Mouse (Mus musculus): ENCODE measurements around the gene Scaper. TPM values are rescaled to one million over a fixed set of nuclear protein-coding genes. Genes with fewer than 3 reads are reported as not detected.

Scaper gene
- polyA plus RNA-seq, 1 experiment from 2014 or later, result 8.2 TPM

- under 1% methylated on average over 12 of the region's 12 CpGs for WGBS (ENCODE audit: insufficient replicate concordance)
- ATAC-seq (replicated peaks; ENCODE audit: insufficient number of reproducible peaks, low FRiP score, low TSS enrichment), result no peak
- Histone ChIP-seq H3K4me3 (ENCODE audit: low read depth, low read length) (peak overlapping the region; percentile 48), H3K36me3 (ENCODE audit: control insufficient read depth, insufficient read depth, low read length) (no peaks in the 10 kb centered on the region), H3K4me1 (ENCODE audit: control insufficient read depth, insufficient read depth, low read length) (peaks cover 26% of the 10 kb centered on the region), H3K4me2 (peak overlapping the region; percentile 82), H3K27ac (ENCODE audit: low read depth, low read length) (no peak overlapping the region), H3K9ac (ENCODE audit: low read depth, low read length) (0 out of 2 replicates have a peak overlapping the region, but pooled peaks have one; percentile 23), H3K27me3 (ENCODE audit: control insufficient read depth, insufficient read depth, low read length) (peaks cover 66% of the 10 kb centered on the region), H3K9me3 (replicated peaks; ENCODE audit: control insufficient read depth, low read length) (no peaks in the 10 kb centered on the region)
These were observed 397.5 kb downstream of the Scaper start for GRCm38 (mm10) chr9:55540391-55540770.

DNA sequence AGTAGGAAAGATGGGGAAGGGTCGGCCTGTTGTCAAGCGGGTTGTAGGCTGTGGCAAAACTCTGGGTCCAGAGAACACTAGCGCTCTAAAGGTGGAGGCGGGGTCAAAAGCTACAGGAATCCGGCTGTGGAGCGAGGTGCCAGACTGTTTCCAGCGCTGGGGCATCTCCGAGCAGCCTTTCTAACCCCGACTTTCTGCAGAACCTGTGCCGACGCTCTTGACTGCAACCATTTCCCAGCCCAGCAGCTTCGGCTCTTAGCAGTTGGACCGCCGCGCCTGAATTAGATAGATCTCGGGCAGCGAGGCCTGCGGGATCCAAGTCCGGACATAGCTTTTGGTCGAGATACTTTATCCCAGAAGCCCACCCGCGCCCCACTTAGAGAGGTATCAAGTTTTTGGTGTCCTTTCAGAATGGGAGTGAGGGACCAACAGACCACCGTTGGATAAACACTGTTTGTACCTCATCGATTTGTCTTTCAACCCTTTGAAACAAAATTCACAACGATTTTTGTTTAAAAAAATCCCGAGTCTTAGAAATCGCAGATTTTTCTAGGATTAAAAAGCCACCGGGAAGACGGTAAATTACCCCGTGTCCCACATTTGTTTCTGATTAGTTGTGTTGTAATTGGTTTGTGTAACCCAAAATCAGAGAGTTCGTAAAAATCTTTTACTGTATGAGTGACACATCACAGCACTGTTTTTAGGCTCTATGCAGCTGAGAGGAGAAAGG is 398.1 kb downstream of the Scaper start:
- 2% methylated on average over 31 of the region's 31 CpGs for WGBS (ENCODE audit: insufficient replicate concordance)
- Histone ChIP-seq H3K9ac (ENCODE audit: low read depth, low read length) (no peak overlapping the region), H3K4me2 (peak overlapping the region; percentile 82)

DNA sequence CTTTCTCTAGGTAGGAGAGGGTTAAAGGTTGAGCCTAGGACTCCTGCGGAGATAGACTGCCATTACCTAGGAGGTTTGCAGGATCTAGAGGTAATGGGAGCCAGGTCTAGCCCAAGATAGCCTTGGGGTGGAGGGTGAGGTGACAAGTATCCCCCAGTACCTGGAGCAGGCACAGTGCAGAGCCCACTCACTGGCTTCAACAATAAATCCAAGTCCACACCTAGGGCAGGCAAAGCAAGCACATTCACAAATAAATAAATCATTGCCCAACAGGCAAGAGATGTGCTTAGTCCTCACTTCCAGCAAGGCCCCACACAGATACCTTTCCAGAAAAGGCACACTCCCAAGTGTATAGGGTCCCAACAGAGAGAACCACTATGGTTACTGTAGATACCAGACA is 398.9 kb downstream of the Scaper start:
- H3K4me2 ChIP-seq, result no peak overlapping the region
- peaks cover 53% of the 10 kb centered on the region for H3K27me3 ChIP-seq (ENCODE audit: control insufficient read depth, insufficient read depth, low read length)
- ATAC-seq (replicated peaks; ENCODE audit: insufficient number of reproducible peaks, low FRiP score, low TSS enrichment), result no peak
- H3K27ac ChIP-seq (ENCODE audit: low read depth, low read length), result no peak overlapping the region
- no peak overlapping the region for H3K9ac ChIP-seq (ENCODE audit: low read depth, low read length)
- H3K36me3 ChIP-seq (ENCODE audit: control insufficient read depth, insufficient read depth, low read length), result no peaks in the 10 kb centered on the region
- H3K9me3 ChIP-seq (replicated peaks; ENCODE audit: control insufficient read depth, low read length), result no peaks in the 10 kb centered on the region
- peaks cover 15% of the 10 kb centered on the region for H3K4me1 ChIP-seq (ENCODE audit: control insufficient read depth, insufficient read depth, low read length)
- 14% methylated on average over 1 of the region's 1 CpGs for WGBS (ENCODE audit: insufficient replicate concordance)
- no peak overlapping the region for H3K4me3 ChIP-seq (ENCODE audit: low read depth, low read length)

More for the DNA sequence above, 398.1 kb downstream of the Scaper start:
- Histone ChIP-seq H3K36me3 (ENCODE audit: control insufficient read depth, insufficient read depth, low read length) (no peaks in the 10 kb centered on the region), H3K9me3 (replicated peaks; ENCODE audit: control insufficient read depth, low read length) (no peaks in the 10 kb centered on the region), H3K27ac (ENCODE audit: low read depth, low read length) (no peak overlapping the region), H3K27me3 (ENCODE audit: control insufficient read depth, insufficient read depth, low read length) (peaks cover 61% of the 10 kb centered on the region), H3K4me3 (ENCODE audit: low read depth, low read length) (peak overlapping the region; percentile 48), H3K4me1 (ENCODE audit: control insufficient read depth, insufficient read depth, low read length) (peaks cover 21% of the 10 kb centered on the region)
- ATAC-seq (replicated peaks; ENCODE audit: insufficient number of reproducible peaks, low FRiP score, low TSS enrichment), result no peak

GRCm38 (mm10) chr9:55538377-55538776 is 399.5 kb downstream of the Scaper start, which contains the start of gene Isl2:
TSS of gene Isl2 (plus strand) at chr9:55538672.
- WGBS (ENCODE audit: insufficient replicate concordance), result 6% methylated on average over 4 of the region's 4 CpGs
- ATAC-seq (replicated peaks; ENCODE audit: insufficient number of reproducible peaks, low FRiP score, low TSS enrichment), result no peak
- peak within 1 kb of the TSS; percentile 82 for H3K4me2 ChIP-seq
- H3K4me3 ChIP-seq (ENCODE audit: low read depth, low read length), result peak within 1 kb of the TSS; percentile 48
- H3K27me3 ChIP-seq (ENCODE audit: control insufficient read depth, insufficient read depth, low read length), result peaks cover 46% of the 10 kb centered on the region
- no peak within 1 kb of the TSS for H3K27ac ChIP-seq (ENCODE audit: low read depth, low read length)
- peaks cover 14% of the 10 kb centered on the region for H3K4me1 ChIP-seq (ENCODE audit: control insufficient read depth, insufficient read depth, low read length)
- H3K36me3 ChIP-seq (ENCODE audit: control insufficient read depth, insufficient read depth, low read length), result no peaks in the 10 kb centered on the region
- no peaks in the 10 kb centered on the region for H3K9me3 ChIP-seq (replicated peaks; ENCODE audit: control insufficient read depth, low read length)
- no peak within 1 kb of the TSS for H3K9ac ChIP-seq (ENCODE audit: low read depth, low read length)

DNA sequence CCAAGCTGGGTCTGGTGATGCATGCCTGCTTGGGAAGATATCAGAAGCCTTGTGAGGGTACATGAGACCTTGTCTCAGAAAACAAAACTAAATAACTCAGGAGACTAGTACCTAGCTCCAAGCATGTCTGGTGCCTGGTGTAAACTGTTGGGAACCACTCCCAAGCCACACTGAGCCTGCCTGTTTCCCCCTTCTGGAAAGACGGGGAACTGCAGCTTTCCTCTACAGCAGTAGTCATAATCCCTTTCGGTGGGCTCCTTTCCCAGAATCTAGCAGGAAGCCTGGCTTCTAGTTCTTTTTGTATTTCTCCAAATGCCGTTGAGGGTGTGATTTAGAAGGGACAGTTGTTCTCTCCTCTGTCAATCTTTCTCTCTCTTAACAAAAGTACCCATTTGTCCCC is 402.0 kb downstream of the Scaper start:
- Histone ChIP-seq H3K27ac (ENCODE audit: low read depth, low read length) (no peak overlapping the region), H3K9ac (ENCODE audit: low read depth, low read length) (no peak overlapping the region), H3K9me3 (replicated peaks; ENCODE audit: control insufficient read depth, low read length) (no peaks in the 10 kb centered on the region), H3K4me2 (no peak overlapping the region), H3K4me3 (ENCODE audit: low read depth, low read length) (no peak overlapping the region), H3K27me3 (ENCODE audit: control insufficient read depth, insufficient read depth, low read length) (peaks cover 27% of the 10 kb centered on the region), H3K36me3 (ENCODE audit: control insufficient read depth, insufficient read depth, low read length) (no peaks in the 10 kb centered on the region), H3K4me1 (ENCODE audit: control insufficient read depth, insufficient read depth, low read length) (peaks cover 5% of the 10 kb centered on the region; the same call in 1 of the 2 replicates)
- WGBS (ENCODE audit: insufficient replicate concordance), result 23% methylated on average over 3 of the region's 3 CpGs
- no peak for ATAC-seq (replicated peaks; ENCODE audit: insufficient number of reproducible peaks, low FRiP score, low TSS enrichment)

GRCm38 (mm10) chr9:55525716-55526115 is 412.2 kb downstream of the Scaper start:
- H3K9ac ChIP-seq (ENCODE audit: low read depth, low read length), result no peak overlapping the region
- no peaks in the 10 kb centered on the region for H3K36me3 ChIP-seq (ENCODE audit: control insufficient read depth, insufficient read depth, low read length)
- no peak overlapping the region for H3K4me3 ChIP-seq (ENCODE audit: low read depth, low read length)
- no peaks in the 10 kb centered on the region for H3K27me3 ChIP-seq (ENCODE audit: control insufficient read depth, insufficient read depth, low read length)
- WGBS (ENCODE audit: insufficient replicate concordance), result 48% methylated on average over 4 of the region's 4 CpGs
- no peaks in the 10 kb centered on the region for H3K9me3 ChIP-seq (replicated peaks; ENCODE audit: control insufficient read depth, low read length)
- H3K4me1 ChIP-seq (ENCODE audit: control insufficient read depth, insufficient read depth, low read length), result no peaks in the 10 kb centered on the region
- H3K27ac ChIP-seq (ENCODE audit: low read depth, low read length), result no peak overlapping the region
- ATAC-seq (replicated peaks; ENCODE audit: insufficient number of reproducible peaks, low FRiP score, low TSS enrichment), result no peak
- H3K4me2 ChIP-seq, result no peak overlapping the region

DNA sequence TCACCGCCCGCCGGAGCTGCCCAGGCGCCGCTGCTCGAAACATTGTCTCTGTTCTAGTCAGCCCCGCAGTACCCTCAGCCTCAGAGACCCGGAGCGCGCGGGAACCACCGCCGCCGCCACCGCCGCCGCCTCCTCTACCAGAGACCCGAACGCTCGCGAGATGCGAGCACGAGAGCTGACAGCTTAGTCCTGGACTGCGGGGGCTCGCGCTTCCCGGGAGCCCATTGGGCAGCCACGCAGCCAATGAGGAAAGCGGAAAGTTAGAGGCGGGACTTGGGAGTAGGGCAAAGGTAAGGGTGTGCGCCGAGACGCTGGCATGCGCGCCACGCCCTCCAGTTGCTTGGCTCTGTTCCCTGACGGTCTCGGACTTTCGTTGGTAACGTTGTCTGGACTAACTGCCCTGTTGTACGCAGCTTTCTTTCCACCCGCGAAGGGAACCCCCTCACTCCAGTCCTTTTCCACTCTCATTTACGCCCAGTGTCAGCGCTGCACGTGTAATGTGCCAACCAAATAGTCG is 425.8 kb downstream of the Scaper start, which contains the start of gene Etfa:
TSS of gene Etfa (minus strand) at position 217 of the 517 bp plus-strand sequence.
- peak within 1 kb of the TSS; percentile 97 for H3K9ac ChIP-seq (ENCODE audit: low read depth, low read length)
- H3K4me1 ChIP-seq (ENCODE audit: control insufficient read depth, insufficient read depth, low read length), result peaks cover 3% of the 10 kb centered on the region; the same call in 1 of the 2 replicates
- WGBS (ENCODE audit: insufficient replicate concordance), result under 1% methylated on average over 47 of the region's 47 CpGs
- ATAC-seq (replicated peaks; ENCODE audit: insufficient number of reproducible peaks, low FRiP score, low TSS enrichment), result peak; percentile 98
- H3K36me3 ChIP-seq (ENCODE audit: control insufficient read depth, insufficient read depth, low read length), result no peaks in the 10 kb centered on the region
- H3K27ac ChIP-seq (ENCODE audit: low read depth, low read length), result peak within 1 kb of the TSS; percentile 90
- peaks cover 12% of the 10 kb centered on the region for H3K27me3 ChIP-seq (ENCODE audit: control insufficient read depth, insufficient read depth, low read length)
- H3K4me2 ChIP-seq, result peak within 1 kb of the TSS; percentile 81
- no peaks in the 10 kb centered on the region for H3K9me3 ChIP-seq (replicated peaks; ENCODE audit: control insufficient read depth, low read length)
- peak within 1 kb of the TSS; percentile 85 for H3K4me3 ChIP-seq (ENCODE audit: low read depth, low read length)

DNA sequence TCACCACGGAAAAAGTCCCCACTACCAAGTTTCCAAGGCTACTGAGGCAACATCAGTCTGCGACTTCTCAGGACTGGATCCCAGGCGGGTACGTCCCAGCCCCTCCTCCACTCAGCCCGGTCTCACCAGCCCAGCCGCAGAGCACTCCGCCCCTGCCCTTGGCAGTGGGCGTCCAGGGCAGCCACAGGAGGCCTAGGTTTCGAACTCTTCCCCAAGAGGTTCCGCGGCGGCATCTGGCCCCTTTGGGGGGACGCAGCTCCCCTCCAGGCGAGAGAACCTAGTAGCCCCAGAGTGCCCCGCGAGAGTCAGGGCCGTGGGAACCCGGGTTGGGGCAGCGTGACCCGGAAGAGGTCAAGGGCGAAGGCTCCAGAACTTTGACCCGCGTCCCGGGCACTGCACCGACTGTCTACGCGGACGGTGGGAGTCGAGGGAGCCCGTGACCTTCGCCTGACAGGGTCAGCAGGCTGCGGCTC is 426.4 kb downstream of the Scaper start:
- Histone ChIP-seq H3K9ac (ENCODE audit: low read depth, low read length) (peak overlapping the region; percentile 97), H3K36me3 (ENCODE audit: control insufficient read depth, insufficient read depth, low read length) (no peaks in the 10 kb centered on the region), H3K27ac (ENCODE audit: low read depth, low read length) (peak overlapping the region; percentile 90), H3K4me1 (ENCODE audit: control insufficient read depth, insufficient read depth, low read length) (peaks cover 3% of the 10 kb centered on the region; the same call in 1 of the 2 replicates), H3K27me3 (ENCODE audit: control insufficient read depth, insufficient read depth, low read length) (peaks cover 12% of the 10 kb centered on the region), H3K4me3 (ENCODE audit: low read depth, low read length) (peak overlapping the region; percentile 85), H3K9me3 (replicated peaks; ENCODE audit: control insufficient read depth, low read length) (no peaks in the 10 kb centered on the region), H3K4me2 (peak overlapping the region; percentile 75)
- peak; percentile 73 for ATAC-seq (replicated peaks; ENCODE audit: insufficient number of reproducible peaks, low FRiP score, low TSS enrichment)
- WGBS (ENCODE audit: insufficient replicate concordance), result 0% methylated on average over 24 of the region's 32 CpGs

All from heart, embryonic 11.5 days (tissue).